Mouse (Mus musculus) embryonic facial prominence, embryonic 12.5 days (tissue): ENCODE measurements at regions not wholly inside any gene's neighbourhood (a gene's known extent, or its start where the extent isn't known, plus 50 kb on each side); places are given as distances from the start of the nearest gene placed in this dataset.

ENCODE experiments used
- ATAC-seq: fragments of 200-750 bp; cut with Nextera tagmentation; 2 replicates; pipeline ENCODE4 v1.8.0; 2017; ENCODE audit not compliant: insufficient number of reproducible peaks, insufficient read depth, low FRiP score, low TSS enrichment
- H3K27ac ChIP-seq: fragments of 300-500 bp; sonication (generic); 2 replicates; pipeline ENCODE4 v1.5.1; 2016; ENCODE audit warnings: mild to moderate bottlenecking
- H3K27me3 ChIP-seq: fragments of 300-500 bp; sonication (generic); 2 replicates; pipeline ENCODE4 v1.6.1; 2016; ENCODE audit warnings: mild to moderate bottlenecking, moderate library complexity
- H3K36me3 ChIP-seq: fragments of 300-500 bp; sonication (generic); 2 replicates; pipeline ENCODE4 v1.6.1; 2016; ENCODE audit warnings: mild to moderate bottlenecking
- H3K4me1 ChIP-seq: fragments of 300-500 bp; sonication (generic); 2 replicates; pipeline ENCODE4 v1.6.1; 2016
- H3K4me2 ChIP-seq: fragments of 300-500 bp; sonication (generic); replicated peaks from 2 replicates; pipeline ENCODE4 v1.6.1; 2016; ENCODE audit warnings: mild to moderate bottlenecking, moderate library complexity
- H3K4me3 ChIP-seq: fragments of 300-500 bp; sonication (generic); 2 replicates; pipeline ENCODE4 v1.5.1; 2016; ENCODE audit warnings: mild to moderate bottlenecking
- H3K9ac ChIP-seq: fragments of 300-500 bp; sonication (generic); 2 replicates; pipeline ENCODE4 v1.6.1; 2016; ENCODE audit warnings: mild to moderate bottlenecking, moderate library complexity
- H3K9me3 ChIP-seq: fragments of 300-500 bp; sonication (generic); 2 replicates; pipeline ENCODE4 v1.6.1; 2016; ENCODE audit warnings: mild to moderate bottlenecking, moderate library complexity
- WGBS: fragments of 180-500 bp; shearing (Covaris S2); methylation state at CpG from one replicate; pipeline ENCODE4 v1.1.7; 2016; 5-methylcytosine and 5-hydroxymethylcytosine counted together

GRCm38 (mm10) chr11:110722701-110723100, 245.1 kb upstream of the Kcnj16 start:
- Histone ChIP-seq H3K36me3 (no peaks in the 10 kb centered on the region), H3K9me3 (no peaks in the 10 kb centered on the region), H3K4me1 (no peaks in the 10 kb centered on the region), H3K27me3 (no peaks in the 10 kb centered on the region), H3K9ac (no peak overlapping the region), H3K4me3 (no peak overlapping the region), H3K27ac (no peak overlapping the region), H3K4me2 (no peak overlapping the region)
- 82% methylated on average over 5 of the region's 5 CpGs for WGBS
- no peak for ATAC-seq

DNA sequence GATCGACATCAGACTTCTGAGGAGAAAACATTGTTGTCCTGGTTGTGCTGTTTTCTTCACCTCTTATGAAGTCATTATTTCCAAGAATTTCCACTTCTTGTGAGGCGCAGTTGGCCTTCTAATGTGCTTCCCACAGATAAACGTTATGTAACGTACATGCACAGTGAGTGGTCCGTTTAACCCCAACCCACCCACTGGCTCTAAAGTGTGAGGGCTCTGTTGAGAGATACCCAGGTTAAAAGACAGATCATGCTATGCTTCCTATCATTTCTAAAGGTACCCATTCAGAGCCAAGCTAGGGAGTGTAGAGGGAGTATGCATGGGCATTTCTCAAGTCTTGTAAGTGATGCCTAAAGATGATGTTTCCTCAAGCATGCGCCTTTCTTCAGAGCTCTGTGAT, 243.9 kb upstream of the Kcnj16 start:
- Histone ChIP-seq H3K4me3 (no peak overlapping the region), H3K4me1 (no peaks in the 10 kb centered on the region), H3K27ac (no peak overlapping the region), H3K27me3 (no peaks in the 10 kb centered on the region), H3K9me3 (no peaks in the 10 kb centered on the region), H3K9ac (no peak overlapping the region), H3K4me2 (no peak overlapping the region), H3K36me3 (no peaks in the 10 kb centered on the region)
- no peak for ATAC-seq
- 89% methylated on average over 6 of the region's 6 CpGs for WGBS

- H3K4me1 ChIP-seq: no peaks in the 10 kb centered on the region
- 81% methylated on average over 3 of the region's 3 CpGs for WGBS
- H3K9ac ChIP-seq: no peak overlapping the region
- no peaks in the 10 kb centered on the region for H3K36me3 ChIP-seq
- H3K4me2 ChIP-seq: no peak overlapping the region
- no peaks in the 10 kb centered on the region for H3K9me3 ChIP-seq
- ATAC-seq: no peak
- no peak overlapping the region for H3K27ac ChIP-seq
- H3K4me3 ChIP-seq: no peak overlapping the region
- no peaks in the 10 kb centered on the region for H3K27me3 ChIP-seq
Measured at GRCm38 (mm10) chr11:110727357-110727961, 240.4 kb upstream of the Kcnj16 start.

DNA sequence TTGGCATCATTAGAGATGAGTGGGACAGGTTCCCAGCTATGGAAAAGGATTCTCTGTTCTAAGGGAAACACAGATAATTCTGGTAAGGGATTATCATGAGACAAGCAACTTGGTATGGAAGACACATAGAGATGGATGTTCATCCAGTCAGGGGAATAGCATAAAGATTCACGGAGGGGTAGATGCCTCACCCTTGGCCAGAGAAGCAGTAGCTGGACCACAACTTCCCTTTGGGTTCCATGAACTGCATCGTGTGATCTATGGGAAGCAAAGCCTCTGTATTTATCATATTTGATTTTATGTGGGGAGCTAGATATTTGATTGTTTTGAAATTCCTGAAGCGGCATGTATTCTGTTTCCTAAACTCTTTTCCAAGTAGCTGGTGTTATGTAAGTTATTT, 236.3 kb upstream of the Kcnj16 start:
- Histone ChIP-seq H3K27me3 (no peaks in the 10 kb centered on the region), H3K4me2 (no peak overlapping the region), H3K4me3 (no peak overlapping the region), H3K4me1 (no peaks in the 10 kb centered on the region), H3K36me3 (no peaks in the 10 kb centered on the region), H3K27ac (no peak overlapping the region), H3K9me3 (no peaks in the 10 kb centered on the region), H3K9ac (no peak overlapping the region)
- ATAC-seq: no peak
- WGBS: 82% methylated on average over 3 of the region's 3 CpGs

DNA sequence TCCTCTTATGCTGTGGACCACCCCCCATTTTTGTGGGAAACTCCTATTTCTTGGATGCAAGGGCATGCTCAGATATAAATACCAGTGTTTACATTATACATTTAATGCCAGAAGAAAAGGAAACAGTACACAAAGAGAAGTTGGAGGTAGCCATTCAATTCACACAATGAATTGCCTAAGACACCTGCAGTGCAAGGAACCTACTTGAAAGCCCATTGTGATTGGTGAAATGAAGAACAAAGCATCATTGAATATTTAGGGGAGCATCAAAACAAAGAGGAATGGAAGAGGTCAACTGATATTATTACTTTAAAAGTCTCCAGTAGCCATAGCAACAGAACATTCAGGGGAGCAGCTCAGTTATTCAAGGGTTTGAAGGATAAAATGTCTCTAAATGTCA, 193.7 kb upstream of the Kcnj16 start:
- no peaks in the 10 kb centered on the region for H3K27me3 ChIP-seq
- no peak overlapping the region for H3K4me2 ChIP-seq
- H3K27ac ChIP-seq: no peak overlapping the region
- no peak overlapping the region for H3K9ac ChIP-seq
- H3K4me3 ChIP-seq: no peak overlapping the region
- no peaks in the 10 kb centered on the region for H3K9me3 ChIP-seq
- no peaks in the 10 kb centered on the region for H3K36me3 ChIP-seq
- no peak for ATAC-seq
- H3K4me1 ChIP-seq: no peaks in the 10 kb centered on the region

GRCm38 (mm10) chr11:110781492-110782276, 186.1 kb upstream of the Kcnj16 start:
- no peaks in the 10 kb centered on the region for H3K9me3 ChIP-seq
- H3K27me3 ChIP-seq: no peaks in the 10 kb centered on the region
- no peak overlapping the region for H3K27ac ChIP-seq
- no peaks in the 10 kb centered on the region for H3K36me3 ChIP-seq
- H3K4me2 ChIP-seq: no peak overlapping the region
- H3K4me3 ChIP-seq: no peak overlapping the region
- H3K4me1 ChIP-seq: no peaks in the 10 kb centered on the region
- no peak overlapping the region for H3K9ac ChIP-seq
- ATAC-seq: no peak
- WGBS: 59% methylated on average over 3 of the region's 3 CpGs

DNA sequence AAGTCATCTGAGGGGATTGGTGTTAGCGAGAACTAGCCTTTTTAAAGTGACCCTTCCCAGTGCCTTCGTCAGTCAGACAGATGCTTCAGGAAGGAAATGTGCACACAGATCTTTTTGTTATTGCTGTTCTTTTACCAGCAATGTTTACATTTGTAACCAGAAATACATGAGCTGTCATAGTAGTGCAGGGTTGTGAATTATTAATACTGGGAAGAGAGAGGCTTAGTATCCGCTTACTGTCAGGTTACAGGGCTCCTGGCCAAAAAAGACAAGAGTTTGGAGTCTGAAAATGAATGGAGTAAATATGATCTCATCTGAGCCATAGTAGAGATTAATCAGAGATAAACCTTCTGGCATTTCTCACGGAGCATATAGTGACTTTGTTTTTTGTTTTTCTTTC, 178.3 kb upstream of the Kcnj16 start:
- ATAC-seq: no peak
- Histone ChIP-seq H3K9ac (no peak overlapping the region), H3K9me3 (no peaks in the 10 kb centered on the region), H3K4me2 (no peak overlapping the region), H3K27ac (no peak overlapping the region), H3K4me3 (no peak overlapping the region), H3K4me1 (no peaks in the 10 kb centered on the region), H3K36me3 (no peaks in the 10 kb centered on the region), H3K27me3 (no peaks in the 10 kb centered on the region)
- WGBS: 63% methylated on average over 4 of the region's 4 CpGs

DNA sequence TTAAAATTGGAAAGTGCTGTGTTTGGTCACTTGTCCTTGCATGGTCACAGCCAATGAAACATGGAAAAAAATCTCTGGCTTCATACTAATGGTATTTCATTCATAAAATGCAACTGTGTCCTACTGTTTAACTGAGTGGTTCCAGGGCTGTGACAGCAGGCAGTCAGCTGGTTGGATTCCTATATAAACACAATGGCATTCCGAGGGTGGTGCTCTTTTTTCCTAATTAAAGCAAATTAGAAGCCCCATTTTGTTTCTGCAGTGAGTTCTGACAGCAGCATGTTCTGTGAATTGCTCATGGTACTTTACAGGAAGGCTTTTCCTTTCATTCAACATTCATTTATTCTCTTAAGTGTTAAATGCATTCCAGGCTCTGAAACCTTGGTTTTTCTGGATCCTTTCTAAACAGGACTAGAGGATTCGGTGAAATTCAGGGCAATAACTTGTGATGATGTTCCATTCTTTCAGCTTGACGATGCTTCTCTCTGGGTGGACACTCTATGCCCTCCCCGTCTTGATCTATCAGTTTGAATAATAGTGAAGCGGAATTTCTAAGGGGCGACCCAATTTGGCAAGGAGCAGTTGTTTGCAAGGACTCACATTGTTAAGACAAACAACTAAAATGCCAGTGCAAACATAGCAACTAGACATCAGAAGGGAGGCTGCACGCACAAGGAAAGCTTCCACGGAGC, 167.8 kb upstream of the Kcnj16 start:
- H3K9ac ChIP-seq: no peak overlapping the region
- 61% methylated on average over 8 of the region's 8 CpGs for WGBS
- H3K27me3 ChIP-seq: no peaks in the 10 kb centered on the region
- H3K27ac ChIP-seq: no peak overlapping the region
- H3K4me1 ChIP-seq: peaks cover 8% of the 10 kb centered on the region; the same call in 1 of the 2 replicates
- H3K9me3 ChIP-seq: no peaks in the 10 kb centered on the region
- no peak overlapping the region for H3K4me2 ChIP-seq
- no peaks in the 10 kb centered on the region for H3K36me3 ChIP-seq
- no peak overlapping the region for H3K4me3 ChIP-seq
- no peak for ATAC-seq

DNA sequence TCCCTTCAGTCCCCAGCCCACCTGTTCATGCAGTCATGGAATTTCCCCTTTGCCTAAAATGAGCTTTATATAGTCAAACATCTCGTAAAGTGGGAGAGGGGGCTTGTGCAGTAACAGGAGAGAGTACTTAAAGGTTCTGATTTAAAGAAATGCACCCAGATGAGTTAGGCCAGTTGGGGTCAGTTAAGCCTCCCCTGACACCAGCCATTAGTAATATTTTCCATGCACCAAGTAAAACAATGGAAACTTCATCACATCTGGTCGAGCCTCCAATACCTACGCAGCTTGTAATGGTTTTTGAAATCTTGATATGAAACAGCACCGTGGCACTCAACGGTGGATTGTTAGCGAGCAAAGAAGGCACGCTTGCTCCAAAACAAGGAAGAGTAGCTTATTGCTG, 165.8 kb upstream of the Kcnj16 start:
- Histone ChIP-seq H3K9ac (no peak overlapping the region), H3K4me1 (peaks cover 8% of the 10 kb centered on the region; the same call in 1 of the 2 replicates), H3K27me3 (no peaks in the 10 kb centered on the region), H3K4me2 (no peak overlapping the region), H3K27ac (no peak overlapping the region), H3K4me3 (no peak overlapping the region), H3K36me3 (no peaks in the 10 kb centered on the region), H3K9me3 (no peaks in the 10 kb centered on the region)
- no peak for ATAC-seq
- whole genome bisulfite sequencing: 64% methylated on average over 7 of the region's 7 CpGs

- Histone ChIP-seq H3K4me3 (no peak overlapping the region), H3K9me3 (no peaks in the 10 kb centered on the region), H3K27me3 (no peaks in the 10 kb centered on the region), H3K36me3 (no peaks in the 10 kb centered on the region), H3K9ac (no peak overlapping the region), H3K4me2 (no peak overlapping the region), H3K27ac (no peak overlapping the region), H3K4me1 (peaks cover 8% of the 10 kb centered on the region; the same call in 1 of the 2 replicates)
- WGBS: 90% methylated on average over 1 of the region's 1 CpGs
- no peak for ATAC-seq
Measured at GRCm38 (mm10) chr11:110804079-110804478, 163.8 kb upstream of the Kcnj16 start.

GRCm38 (mm10) chr11:110813137-110813536, 154.7 kb upstream of the Kcnj16 start:
- WGBS: 83% methylated on average over 6 of the region's 6 CpGs

DNA sequence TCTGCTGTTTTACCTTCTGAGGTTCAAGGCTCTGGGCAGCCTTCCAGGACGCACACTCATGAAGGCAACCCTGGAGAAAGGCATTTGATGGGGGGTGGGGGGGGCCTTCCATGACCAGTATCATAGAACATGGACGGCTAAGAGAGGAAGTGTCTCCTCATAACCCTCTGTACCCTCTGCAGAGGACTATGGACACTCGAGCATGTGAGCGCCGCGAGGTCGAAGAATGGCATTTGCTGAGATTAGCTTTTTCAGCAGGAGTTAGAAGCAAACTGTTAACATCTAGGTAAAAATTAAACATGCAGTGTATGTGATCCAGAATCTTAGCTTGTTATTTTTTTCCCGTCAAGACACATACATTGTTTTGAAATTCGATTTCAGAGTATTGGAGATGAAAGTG, 153.1 kb upstream of the Kcnj16 start:
- WGBS: 90% methylated on average over 9 of the region's 9 CpGs
- no peak overlapping the region for H3K4me2 ChIP-seq
- H3K36me3 ChIP-seq: no peaks in the 10 kb centered on the region
- H3K4me1 ChIP-seq: 0 out of 2 replicates have a peak, but pooled peaks cover 2% of the 10 kb centered on the region
- H3K27ac ChIP-seq: no peak overlapping the region
- no peak for ATAC-seq
- H3K9me3 ChIP-seq: no peaks in the 10 kb centered on the region
- no peaks in the 10 kb centered on the region for H3K27me3 ChIP-seq
- no peak overlapping the region for H3K4me3 ChIP-seq
- no peak overlapping the region for H3K9ac ChIP-seq

More at GRCm38 (mm10) chr11:110813137-110813536, 154.7 kb upstream of the Kcnj16 start:
- Histone ChIP-seq H3K4me1 (0 out of 2 replicates have a peak, but pooled peaks cover 2% of the 10 kb centered on the region), H3K27ac (no peak overlapping the region), H3K4me3 (no peak overlapping the region), H3K9me3 (no peaks in the 10 kb centered on the region), H3K36me3 (no peaks in the 10 kb centered on the region), H3K27me3 (no peaks in the 10 kb centered on the region), H3K4me2 (no peak overlapping the region), H3K9ac (no peak overlapping the region)
- no peak for ATAC-seq
